In genomic region chr7:142581656-142582228, GRCm38 (mm10) we compare ENCODE assay signal across 8 mouse cellular contexts. TPM values are rescaled to one million over a fixed set of nuclear protein-coding genes. Genes with fewer than 3 reads are reported as not detected.
DNase-seq lines count a peak whose midpoint lies in the region; ATAC-seq lines count a peak whose summit lies in the region.

No protein-coding gene starts in this region.

- 45% methylated on average over 20 of the region's 20 CpGs for WGBS in liver, embryonic 12.5 days (ENCODE audit: insufficient replicate concordance)
- 54% methylated on average over 20 of the region's 20 CpGs for WGBS in neural tube, embryonic 12.5 days

- no peaks in the 10 kb centered on the region for H3K36me3 ChIP-seq in liver, embryonic 12.5 days
- no peaks in the 10 kb centered on the region for H3K36me3 ChIP-seq in neural tube, embryonic 12.5 days

- H3K9ac ChIP-seq in liver, embryonic 12.5 days: no peak overlapping the region
- no peak overlapping the region for H3K9ac ChIP-seq in neural tube, embryonic 12.5 days

- H3K4me3 ChIP-seq in liver, embryonic 12.5 days: no peak overlapping the region
- no peak overlapping the region for H3K4me3 ChIP-seq in neural tube, embryonic 12.5 days

- H3K4me2 ChIP-seq in liver, embryonic 12.5 days: peak overlapping the region; percentile 42
- peak overlapping the region; percentile 64 for H3K4me2 ChIP-seq in neural tube, embryonic 12.5 days (replicated peaks)

- DNase-seq in urinary bladder, postnatal 14 days (ENCODE audit: low spot score): peak; percentile 47
- no peak for DNase-seq in urinary bladder, postnatal 10 days (ENCODE audit: low spot score)
- peak; percentile 21 for DNase-seq in heart, adult 8-10 months (ENCODE audit: low spot score)
- DNase-seq in kidney, adult 9 months: peak; percentile 27
- peak; percentile 39 to 48 for DNase-seq in thymus, postnatal 36 days

- peaks cover 26% of the 10 kb centered on the region for H3K9me3 ChIP-seq in liver, embryonic 12.5 days (replicated peaks)
- peaks cover 4% of the 10 kb centered on the region; the same call in 1 of the 2 replicates for H3K9me3 ChIP-seq in neural tube, embryonic 12.5 days

- no peak overlapping the region for H3K27ac ChIP-seq in liver, embryonic 12.5 days
- H3K27ac ChIP-seq in neural tube, embryonic 12.5 days: no peak overlapping the region

- peaks cover 29% of the 10 kb centered on the region for H3K4me1 ChIP-seq in liver, embryonic 12.5 days
- peaks cover 6% of the 10 kb centered on the region for H3K4me1 ChIP-seq in neural tube, embryonic 12.5 days

- peak; percentile 46; the same call in 1 of the 2 replicates for ATAC-seq in common myeloid progenitor, adult 5-6 weeks (replicated peaks; ENCODE audit: low read depth, poor library complexity, severe bottlenecking)
- ATAC-seq in liver, embryonic 12.5 days: no peak
- 0 out of 2 replicates have a peak, but pooled peaks have one; percentile 10 for ATAC-seq in neural tube, embryonic 12.5 days (ENCODE audit: low FRiP score, low read depth)

- peaks cover 16% of the 10 kb centered on the region; the same call in 1 of the 2 replicates for H3K27me3 ChIP-seq in liver, embryonic 12.5 days (replicated peaks)
- H3K27me3 ChIP-seq in neural tube, embryonic 12.5 days (replicated peaks): no peaks in the 10 kb centered on the region

RNA-seq across cellular contexts. Expression of gene Mrpl23, which starts 49.3 kb away (rescaled TPM):
- total RNA-seq in common myeloid progenitor, adult 5-6 weeks (2017): 20.5 and 55.4 TPM in 2 replicates
- 10 to 100 TPM in 2 of 4 experiments, 1 to 10 TPM in 1, under 1 TPM in 1; 0.90 to 35.4 (median 16.1) TPM for total RNA-seq in heart, adult 8-10 months (2022)
- polyA plus RNA-seq in liver, embryonic 12.5 days (2016; fragmentation: Nextera tagmentation; extraction: Ambion mirVana): 10.4 and 14.4 TPM in 2 replicates
- polyA plus RNA-seq in neural tube, embryonic 12.5 days (2016; fragmentation: Nextera tagmentation; extraction: Ambion mirVana): 13.5 and 14.7 TPM in 2 replicates
